Mouse (Mus musculus): Measurements from ENCODE around the gene Anp32e. TPM values are rescaled to one million over a fixed set of nuclear protein-coding genes. Genes with fewer than 3 reads are reported as not detected.
"Not testable (repeated sequence)": the region's sequence is repeated elsewhere in the genome, so short reads cannot be mapped to it uniquely, and the experiment has no call there.

Gene Anp32e
- polyA plus RNA-seq, 2 experiments: 39.5 to 104 TPM

GRCm38 (mm10) chr3:95955318-95955717, 26.3 kb downstream of the Anp32e start:
- Histone ChIP-seq H3K9ac (replicated peaks) (no peak overlapping the region), H3K36me3 (replicated peaks; ENCODE audit: control insufficient read depth, insufficient read depth, low read depth) (no peaks in the 10 kb centered on the region), H3K4me1 (replicated peaks; ENCODE audit: control insufficient read depth in 2 of 2, insufficient read depth in 2 of 2, low read length in 1 of 2) (peaks cover 6 to 17% of the 10 kb centered on the region in 2 experiments), H3K27me3 (ENCODE audit: control insufficient read depth, insufficient read depth, low read length) (no peaks in the 10 kb centered on the region), H3K27ac (no peak overlapping the region), H3K9me3 (ENCODE audit: control insufficient read depth, low read length) (no peaks in the 10 kb centered on the region), H3K4me2 (ENCODE audit: low read depth) (no peak overlapping the region), H3K4me3 (ENCODE audit: insufficient read depth in 1 of 2, low read depth in 2 of 2, low read length in 2 of 2) (no peak overlapping the region)
- no peak for TF ChIP-seq CTCF (IDR thresholded peaks at IDR 0.05; ENCODE audit: low read depth)
- TF ChIP-seq EP300 (IDR thresholded peaks at IDR 0.05; ENCODE audit: low read depth): no peak
- ATAC-seq (ENCODE audit: insufficient read depth) (no peak), DNase-seq (ENCODE audit: low read depth in 3 of 3, low spot score in 3 of 3) (no peak)
- WGBS (ENCODE audit: insufficient replicate concordance): 79% methylated on average over 5 of the region's 5 CpGs

- DNase-seq (ENCODE audit: low read depth in 3 of 3, low spot score in 3 of 3): no peak
- WGBS (ENCODE audit: insufficient replicate concordance): 32% methylated on average over 8 of the region's 8 CpGs
These were observed 28.5 kb downstream of the Anp32e start for GRCm38 (mm10) chr3:95957359-95958148.

GRCm38 (mm10) chr3:95959082-95959481, 30.0 kb downstream of the Anp32e start:
- no peak overlapping the region for H3K4me3 ChIP-seq (ENCODE audit: insufficient read depth in 1 of 2, low read depth in 2 of 2, low read length in 2 of 2)
- no peaks in the 10 kb centered on the region for H3K9me3 ChIP-seq (ENCODE audit: control insufficient read depth, low read length)
- H3K27ac ChIP-seq: no peak overlapping the region
- peaks cover 6 to 10% of the 10 kb centered on the region in 2 experiments for H3K4me1 ChIP-seq (replicated peaks; ENCODE audit: control insufficient read depth in 2 of 2, insufficient read depth in 2 of 2, low read length in 1 of 2)
- no peak overlapping the region for H3K9ac ChIP-seq (replicated peaks)
- H3K36me3 ChIP-seq (replicated peaks; ENCODE audit: control insufficient read depth, insufficient read depth, low read depth): no peaks in the 10 kb centered on the region
- TF ChIP-seq CTCF (IDR thresholded peaks at IDR 0.05; ENCODE audit: low read depth): peak; percentile 75
- TF ChIP-seq EP300 (IDR thresholded peaks at IDR 0.05; ENCODE audit: low read depth): no peak
- no peaks in the 10 kb centered on the region for H3K27me3 ChIP-seq (ENCODE audit: control insufficient read depth, insufficient read depth, low read length)
- ATAC-seq (ENCODE audit: insufficient read depth) (no peak), DNase-seq (ENCODE audit: low read depth in 3 of 3, low spot score in 3 of 3) (peak; percentile 28 to 42 (median 31))
- no peak overlapping the region for H3K4me2 ChIP-seq (ENCODE audit: low read depth)
- 56% methylated on average over 5 of the region's 5 CpGs for WGBS (ENCODE audit: insufficient replicate concordance)

More at GRCm38 (mm10) chr3:95957359-95958148, 28.5 kb downstream of the Anp32e start:
- Histone ChIP-seq H3K36me3 (replicated peaks; ENCODE audit: control insufficient read depth, insufficient read depth, low read depth) (no peaks in the 10 kb centered on the region), H3K4me1 (replicated peaks; ENCODE audit: control insufficient read depth in 2 of 2, insufficient read depth in 2 of 2, low read length in 1 of 2) (peaks cover 6 to 10% of the 10 kb centered on the region in 2 experiments), H3K9ac (replicated peaks) (no peak overlapping the region), H3K27me3 (ENCODE audit: control insufficient read depth, insufficient read depth, low read length) (no peaks in the 10 kb centered on the region), H3K27ac (no peak overlapping the region), H3K9me3 (ENCODE audit: control insufficient read depth, low read length) (no peaks in the 10 kb centered on the region), H3K4me3 (ENCODE audit: insufficient read depth in 1 of 2, low read depth in 2 of 2, low read length in 2 of 2) (no peak overlapping the region), H3K4me2 (ENCODE audit: low read depth) (no peak overlapping the region)
- no peak for TF ChIP-seq EP300 (IDR thresholded peaks at IDR 0.05; ENCODE audit: low read depth)
- TF ChIP-seq CTCF (IDR thresholded peaks at IDR 0.05; ENCODE audit: low read depth): no peak
- ATAC-seq (ENCODE audit: insufficient read depth): no peak

GRCm38 (mm10) chr3:95959807-95960206, 30.8 kb downstream of the Anp32e start:
- peaks cover 6 to 8% of the 10 kb centered on the region in 2 experiments for H3K4me1 ChIP-seq (replicated peaks; ENCODE audit: control insufficient read depth in 2 of 2, insufficient read depth in 2 of 2, low read length in 1 of 2)
- ATAC-seq (ENCODE audit: insufficient read depth): no peak
- H3K9me3 ChIP-seq (ENCODE audit: control insufficient read depth, low read length): no peaks in the 10 kb centered on the region
- no peak overlapping the region for H3K4me3 ChIP-seq (ENCODE audit: insufficient read depth in 1 of 2, low read depth in 2 of 2, low read length in 2 of 2)
- no peak overlapping the region for H3K4me2 ChIP-seq (ENCODE audit: low read depth)
- H3K27ac ChIP-seq: no peak overlapping the region
- 76% methylated on average over 1 of the region's 1 CpGs for WGBS (ENCODE audit: insufficient replicate concordance)
- DNase-seq (ENCODE audit: low read depth in 3 of 3, low spot score in 3 of 3): no peak
- H3K27me3 ChIP-seq (ENCODE audit: control insufficient read depth, insufficient read depth, low read length): no peaks in the 10 kb centered on the region
- TF ChIP-seq EP300 (IDR thresholded peaks at IDR 0.05; ENCODE audit: low read depth) (no peak), CTCF (IDR thresholded peaks at IDR 0.05; ENCODE audit: low read depth) (no peak; the same call in 1 of the 2 replicates)
- H3K36me3 ChIP-seq (replicated peaks; ENCODE audit: control insufficient read depth, insufficient read depth, low read depth): no peaks in the 10 kb centered on the region
- H3K9ac ChIP-seq (replicated peaks): no peak overlapping the region

- 73% methylated on average over 8 of the region's 8 CpGs for WGBS (ENCODE audit: insufficient replicate concordance)
- DNase-seq (ENCODE audit: low read depth in 3 of 3, low spot score in 3 of 3); ATAC-seq (ENCODE audit: insufficient read depth): not testable (repeated sequence)
These were observed 33.1 kb downstream of the Anp32e start for GRCm38 (mm10) chr3:95962182-95962581.

More at GRCm38 (mm10) chr3:95962182-95962581, 33.1 kb downstream of the Anp32e start:
- H3K27me3 ChIP-seq (ENCODE audit: control insufficient read depth, insufficient read depth, low read length); H3K4me1 ChIP-seq (replicated peaks; ENCODE audit: control insufficient read depth in 2 of 2, insufficient read depth in 2 of 2, low read length in 1 of 2); H3K27ac ChIP-seq; H3K36me3 ChIP-seq (replicated peaks; ENCODE audit: control insufficient read depth, insufficient read depth, low read depth); H3K4me3 ChIP-seq (ENCODE audit: insufficient read depth in 1 of 2, low read depth in 2 of 2, low read length in 2 of 2); H3K9me3 ChIP-seq (ENCODE audit: control insufficient read depth, low read length); H3K9ac ChIP-seq (replicated peaks); H3K4me2 ChIP-seq (ENCODE audit: low read depth): not testable (repeated sequence)
